Mouse (Mus musculus): ENCODE data around the gene Alg11. TPM values are rescaled to one million over a fixed set of nuclear protein-coding genes. Genes with fewer than 3 reads are reported as not detected.

The Alg11 gene
- polyA plus RNA-seq, 1 experiment from 2014 or later = 34.2 TPM

Other genes with a start within 250 kb of the Alg11 start
- gene Defb50, start 237.2 kb upstream of the Alg11 start, polyA plus RNA-seq (2014; fragmentation: Nextera tagmentation; extraction: Ambion mirVana) = not detected in 2 replicates
- gene Defb2, start 220.8 kb upstream of the Alg11 start, polyA plus RNA-seq (2014; fragmentation: Nextera tagmentation; extraction: Ambion mirVana) = not detected in 2 replicates
- gene Defb10, start 201.8 kb upstream of the Alg11 start, polyA plus RNA-seq (2014; fragmentation: Nextera tagmentation; extraction: Ambion mirVana) = not detected in 2 replicates
- gene Defb9, start 175.3 kb upstream of the Alg11 start, polyA plus RNA-seq (2014; fragmentation: Nextera tagmentation; extraction: Ambion mirVana) = not detected in 2 replicates
- not detected in 2 replicates for gene Defb11, start 154.3 kb upstream of the Alg11 start, polyA plus RNA-seq (2014; fragmentation: Nextera tagmentation; extraction: Ambion mirVana)
- gene Defb15, start 128.0 kb upstream of the Alg11 start, polyA plus RNA-seq (2014; fragmentation: Nextera tagmentation; extraction: Ambion mirVana) = not detected in 2 replicates
- not detected in 2 replicates for gene Defb35, start 122.4 kb upstream of the Alg11 start, polyA plus RNA-seq (2014; fragmentation: Nextera tagmentation; extraction: Ambion mirVana)
- not detected in 2 replicates for gene Defb13, start 114.0 kb upstream of the Alg11 start, polyA plus RNA-seq (2014; fragmentation: Nextera tagmentation; extraction: Ambion mirVana)
- not detected in 2 replicates for gene Fam90a1a, start 102.0 kb upstream of the Alg11 start, polyA plus RNA-seq (2014; fragmentation: Nextera tagmentation; extraction: Ambion mirVana)
- not detected in 2 replicates for gene Ccdc70, start 90.9 kb upstream of the Alg11 start, polyA plus RNA-seq (2014; fragmentation: Nextera tagmentation; extraction: Ambion mirVana)
- 1.5 and 1.6 TPM in 2 replicates for gene Atp7b, start 416 bp upstream of the Alg11 start, polyA plus RNA-seq (2014; fragmentation: Nextera tagmentation; extraction: Ambion mirVana)
- 0.15 TPM in 1 of 2 replicates, not detected in the other for gene Nek5, start 64.3 kb downstream of the Alg11 start, polyA plus RNA-seq (2014; fragmentation: Nextera tagmentation; extraction: Ambion mirVana)
- 7.4 and 7.7 TPM in 2 replicates for gene Nek3, start 105.7 kb downstream of the Alg11 start, polyA plus RNA-seq (2014; fragmentation: Nextera tagmentation; extraction: Ambion mirVana)
- gene Ckap2, start 125.1 kb downstream of the Alg11 start, polyA plus RNA-seq (2014; fragmentation: Nextera tagmentation; extraction: Ambion mirVana) = 55.0 and 60.6 TPM in 2 replicates
- 42.6 and 43.4 TPM in 2 replicates for gene Vps36, start 132.1 kb downstream of the Alg11 start, polyA plus RNA-seq (2014; fragmentation: Nextera tagmentation; extraction: Ambion mirVana)
- gene Thsd1, start 166.6 kb downstream of the Alg11 start, polyA plus RNA-seq (2014; fragmentation: Nextera tagmentation; extraction: Ambion mirVana) = 10.2 and 12.8 TPM in 2 replicates
- gene Tpte, start 222.7 kb downstream of the Alg11 start, polyA plus RNA-seq (2014; fragmentation: Nextera tagmentation; extraction: Ambion mirVana) = not detected in 2 replicates